Mouse (Mus musculus): ENCODE data around the gene Ppm1l.

Gene Ppm1l

DNA sequence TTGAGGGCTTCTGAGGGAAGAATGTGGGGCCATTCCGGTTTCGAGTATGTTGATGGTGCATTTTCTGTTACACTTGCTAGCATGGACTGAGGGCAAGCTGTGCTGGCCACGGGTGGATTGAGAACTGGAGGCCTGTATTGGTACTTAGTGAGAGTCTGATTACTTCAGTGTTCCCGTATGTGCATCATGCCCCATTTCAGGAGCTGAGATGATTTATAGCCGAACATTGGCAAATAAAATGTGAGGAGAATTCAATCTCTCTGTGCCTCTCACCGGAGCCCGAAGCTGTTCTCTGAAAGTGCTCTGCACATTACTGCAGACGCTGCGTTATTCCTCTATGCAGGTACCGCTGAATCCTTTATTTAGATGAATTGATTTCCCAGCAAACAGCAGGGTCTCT lies 116.9 kb downstream of the Ppm1l start:
- no peak for DNase-seq (ENCODE audit: low read depth, low spot score)

DNA sequence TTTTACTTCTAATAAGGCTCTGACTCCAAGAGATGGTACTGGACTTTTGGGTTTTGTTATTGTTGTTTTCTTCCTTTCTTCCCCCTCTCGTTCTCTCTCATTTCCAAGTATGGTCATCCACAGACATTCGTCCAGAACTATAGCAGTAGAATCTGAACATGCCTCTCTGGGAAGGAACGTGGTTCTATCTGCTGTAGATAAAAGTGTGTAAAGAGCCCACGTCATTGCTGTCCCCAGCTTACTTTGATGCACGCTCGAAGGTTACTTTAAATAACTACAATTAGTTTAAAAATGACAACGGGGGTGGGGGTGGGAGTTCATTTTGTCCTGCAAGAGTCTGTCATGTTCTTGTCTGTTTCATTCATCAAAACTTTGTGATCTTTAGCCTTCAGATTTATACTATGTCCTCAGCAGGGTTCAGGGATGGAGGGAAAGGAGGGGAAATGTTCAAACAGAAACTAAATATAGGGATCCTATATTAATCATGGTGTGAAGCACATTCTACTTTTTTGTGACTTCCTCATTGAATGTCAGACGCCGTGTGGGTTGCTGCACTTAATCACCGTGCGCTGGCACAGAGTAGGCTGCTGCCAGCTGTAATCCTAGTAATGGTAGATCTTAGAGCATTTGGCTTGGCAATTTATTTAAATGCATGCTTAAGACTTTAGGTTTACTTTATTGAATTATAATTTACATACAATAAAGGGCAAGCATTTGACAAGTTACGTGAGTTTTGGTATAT lies 122.3 kb downstream of the Ppm1l start:
- no peak for DNase-seq (ENCODE audit: low read depth, low spot score)

DNA sequence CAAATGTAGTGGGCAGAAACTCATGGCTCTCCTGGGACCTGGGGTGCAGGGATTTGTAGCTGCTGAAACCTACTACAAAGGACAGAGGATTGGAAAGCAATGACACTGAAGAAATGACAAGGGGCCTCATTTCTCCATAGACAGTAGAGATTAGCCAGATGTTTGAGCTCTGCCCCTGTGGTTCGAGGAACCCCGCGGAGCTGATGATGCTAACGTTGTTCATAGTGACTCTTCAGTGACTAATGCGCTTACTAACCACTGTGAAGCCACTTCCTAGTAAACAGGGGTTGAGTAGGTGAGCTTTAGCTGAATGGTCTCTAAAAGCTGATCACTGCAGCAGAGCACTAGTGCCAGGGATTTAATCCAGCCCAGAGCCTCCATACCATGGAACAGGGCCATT lies 124.1 kb downstream of the Ppm1l start:
- DNase-seq (ENCODE audit: low read depth, low spot score): no peak

DNA sequence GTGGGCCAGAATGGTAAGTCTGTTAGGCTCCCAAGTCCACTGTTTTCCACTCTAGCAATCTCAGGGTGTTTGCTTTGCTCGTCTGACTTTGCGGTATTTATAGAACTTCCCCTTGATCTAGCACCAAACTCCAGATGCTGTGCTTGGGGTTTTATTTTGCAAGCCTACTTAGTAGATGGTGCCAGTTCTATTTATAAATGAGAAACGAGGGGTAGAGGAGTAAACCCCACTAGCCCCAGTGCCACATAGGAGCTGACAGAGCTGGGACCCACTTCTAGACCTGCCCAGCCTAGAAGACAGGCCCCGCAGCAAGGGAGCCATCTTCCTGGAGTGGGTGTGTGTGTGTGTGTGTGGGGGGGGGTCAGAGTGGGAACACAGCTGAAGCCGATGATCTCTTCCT lies 130.3 kb downstream of the Ppm1l start:
- no peak for DNase-seq (ENCODE audit: low read depth, low spot score)

DNA sequence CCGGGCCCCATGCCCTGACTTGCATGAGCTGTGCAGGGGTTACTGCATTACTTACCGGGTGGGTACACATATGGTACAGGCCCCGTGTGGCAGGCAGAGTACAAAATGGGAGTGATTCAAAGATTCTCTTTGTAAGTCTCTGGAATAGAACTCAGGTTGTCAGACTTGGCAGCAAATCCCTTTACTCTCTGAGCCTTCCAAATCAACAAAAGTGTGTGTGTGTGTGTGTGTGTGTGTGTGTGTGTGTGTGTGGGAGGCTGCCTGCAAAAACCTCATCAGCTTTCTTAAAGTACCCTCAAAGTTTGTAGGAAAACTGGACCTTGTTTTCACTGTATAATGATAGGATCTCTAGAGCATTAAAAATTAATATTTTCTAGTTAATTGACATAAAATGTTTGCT lies 132.4 kb downstream of the Ppm1l start:
- DNase-seq (ENCODE audit: low read depth, low spot score): no peak

DNA sequence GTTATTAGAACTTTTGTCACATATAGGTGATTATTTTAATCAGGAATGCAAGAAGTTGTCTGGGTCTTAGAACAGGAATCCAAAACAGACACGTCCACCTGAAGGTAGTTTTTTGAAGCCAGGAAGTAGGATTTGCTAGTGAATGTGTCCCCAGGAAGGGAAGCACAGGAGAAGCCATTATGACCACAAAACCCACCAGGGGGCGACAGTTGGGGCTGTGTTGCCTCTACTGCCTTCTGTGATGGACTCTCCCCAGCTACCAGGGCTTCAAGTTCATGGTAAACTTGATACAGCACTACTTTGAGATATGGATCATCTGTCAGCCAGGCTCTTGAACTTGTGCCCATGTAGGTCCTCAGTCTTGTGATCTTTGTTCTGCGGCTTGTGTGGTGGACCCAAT lies 137.7 kb downstream of the Ppm1l start:
- DNase-seq (ENCODE audit: low read depth, low spot score): peak; percentile 9

DNA sequence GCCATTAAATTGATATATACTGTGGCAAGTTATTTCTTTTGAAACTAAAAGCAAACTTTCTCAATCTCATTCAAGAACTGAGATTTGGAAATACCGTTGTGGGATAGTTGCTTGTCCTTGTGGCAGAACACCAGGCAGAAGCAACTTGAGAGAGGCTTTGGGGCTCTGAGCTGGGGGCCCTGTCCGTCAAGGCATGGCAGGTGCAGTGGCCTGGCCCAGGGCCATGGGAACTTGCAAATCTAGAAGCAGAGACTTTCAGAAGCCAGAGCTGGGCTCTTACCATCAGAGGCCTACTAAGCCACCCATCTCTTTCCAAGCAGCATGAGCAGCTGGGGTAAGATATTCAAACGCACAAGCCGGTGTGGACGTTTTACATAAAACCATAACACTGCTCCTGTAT lies 139.4 kb downstream of the Ppm1l start:
- no peak for DNase-seq (ENCODE audit: low read depth, low spot score)

DNA sequence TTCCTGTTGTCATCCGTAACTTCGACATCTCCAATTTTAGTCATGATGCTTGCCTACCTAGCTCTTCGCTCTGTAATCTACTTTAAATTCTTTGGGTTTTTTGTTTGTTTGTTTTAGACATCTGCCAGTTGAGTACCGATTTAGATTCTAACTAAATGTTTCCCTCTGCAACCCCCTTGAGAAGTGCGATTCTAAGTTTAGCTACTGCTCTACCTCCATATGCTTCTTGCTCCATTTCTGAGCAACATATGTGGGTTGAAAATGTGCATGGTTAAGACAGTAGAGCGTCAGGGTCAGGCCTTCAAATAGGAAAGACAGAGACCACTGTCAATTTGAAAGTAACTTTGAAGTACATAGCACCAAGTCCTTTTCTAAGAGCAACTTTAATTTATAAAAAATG lies 142.1 kb downstream of the Ppm1l start:
- no peak for DNase-seq (ENCODE audit: low read depth, low spot score)

DNA sequence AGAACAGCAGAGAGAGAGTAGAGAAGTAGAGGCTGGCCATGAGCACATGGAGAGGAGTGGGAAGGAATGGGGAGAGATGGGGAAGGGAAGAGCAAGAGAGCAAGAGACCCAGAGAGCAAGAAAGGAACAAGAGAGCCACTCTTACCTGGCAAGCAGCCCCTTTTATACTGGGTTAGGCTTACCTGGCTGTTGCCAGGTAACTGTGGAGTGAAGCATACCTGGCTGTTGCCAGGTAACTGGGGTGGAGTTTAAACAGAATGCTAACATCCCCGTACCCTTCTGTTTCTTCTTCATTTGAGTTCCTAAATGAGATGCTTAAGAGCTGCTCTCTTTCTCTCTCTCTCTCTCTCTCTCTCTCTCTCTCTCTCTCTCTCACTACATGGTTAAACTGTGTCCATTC lies 145.3 kb downstream of the Ppm1l start:
- DNase-seq (ENCODE audit: low read depth, low spot score): no peak

DNA sequence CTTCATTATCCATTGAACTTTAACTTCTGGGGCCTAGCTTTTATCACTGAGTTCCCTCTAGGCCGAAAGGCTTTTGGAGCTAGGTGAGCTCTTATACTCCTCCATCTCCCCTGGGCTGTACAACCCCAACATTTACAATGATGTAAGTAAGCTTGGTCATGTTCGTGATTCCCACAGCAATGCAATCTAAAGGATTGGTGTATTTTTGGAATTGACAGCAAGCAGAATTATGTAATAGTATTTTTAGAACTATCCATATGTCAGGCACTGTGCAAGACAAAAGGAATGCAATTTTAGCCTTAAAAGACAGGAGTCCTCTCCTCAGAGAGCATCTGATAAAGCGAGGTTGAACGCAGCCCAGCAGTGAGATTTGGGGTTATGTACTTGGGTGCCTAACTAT lies 149.1 kb downstream of the Ppm1l start:
- no peak for DNase-seq (ENCODE audit: low read depth, low spot score)

DNA sequence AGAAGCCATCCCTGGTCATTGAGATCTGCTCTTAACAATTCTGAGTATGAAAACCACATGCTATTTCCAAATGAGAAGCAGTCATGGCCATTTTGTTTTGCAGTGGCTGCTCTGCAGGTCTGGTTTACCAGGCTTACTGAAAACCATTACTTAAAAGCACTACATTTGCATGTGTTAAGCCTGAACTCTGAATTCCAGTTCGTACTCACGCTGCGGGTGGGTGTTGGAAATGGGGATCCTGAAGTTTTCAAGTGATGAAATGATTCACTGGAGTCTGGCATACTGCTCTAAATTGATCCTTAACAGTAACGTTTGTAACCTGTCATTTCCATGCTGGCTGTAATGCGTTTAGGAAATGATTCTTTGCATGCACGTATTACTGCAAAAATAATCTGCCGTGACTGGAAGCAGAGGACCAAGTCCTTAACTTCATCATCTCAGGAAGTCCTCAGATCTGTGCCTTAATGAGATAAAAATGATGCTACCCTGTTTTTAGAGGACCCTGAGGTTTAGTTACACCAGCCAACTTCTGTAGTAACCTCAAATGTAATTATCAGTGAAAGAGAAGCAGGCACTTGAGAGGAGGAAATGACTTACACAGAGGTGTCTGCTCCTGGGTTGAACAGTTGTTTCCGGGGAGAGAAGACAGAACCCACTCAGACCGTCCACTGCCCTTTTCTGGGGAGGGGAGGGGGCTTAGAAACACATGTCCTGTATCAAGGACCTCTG lies 151.8 kb downstream of the Ppm1l start:
- no peak for DNase-seq (ENCODE audit: low read depth, low spot score)

DNA sequence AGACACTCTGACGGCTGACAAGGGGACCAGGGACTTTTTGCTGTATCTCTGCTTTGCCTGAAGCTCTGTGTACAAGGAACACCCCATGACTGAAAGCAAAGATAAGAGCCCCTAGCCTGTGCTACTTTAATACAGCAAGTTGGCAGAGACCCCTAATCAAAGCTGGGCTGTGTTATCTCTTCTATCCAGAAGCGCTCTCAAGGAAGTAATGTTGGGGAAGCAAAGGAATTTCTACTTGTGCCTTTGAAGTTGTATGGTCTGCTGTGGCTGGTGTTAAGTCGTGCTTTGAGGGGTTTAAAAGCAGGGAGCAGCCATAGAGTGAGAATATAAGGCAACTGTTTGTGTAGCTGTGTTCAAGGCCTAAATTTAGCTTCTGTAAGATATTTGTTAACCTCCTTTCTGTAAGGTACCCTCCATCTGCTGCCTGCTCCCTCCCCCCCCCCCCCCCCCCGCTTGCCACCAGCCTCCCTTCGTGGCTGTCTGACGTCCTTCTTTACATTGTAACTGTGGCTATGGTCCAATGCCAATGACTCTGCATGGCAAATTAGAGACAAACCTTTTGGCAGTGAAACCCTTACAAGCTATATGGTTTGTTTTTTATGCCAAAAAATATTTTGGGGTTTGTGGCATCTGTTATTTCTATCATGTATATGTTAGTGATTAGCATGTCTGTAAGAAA lies 152.9 kb downstream of the Ppm1l start:
- no peak for DNase-seq (ENCODE audit: low read depth, low spot score)

DNA sequence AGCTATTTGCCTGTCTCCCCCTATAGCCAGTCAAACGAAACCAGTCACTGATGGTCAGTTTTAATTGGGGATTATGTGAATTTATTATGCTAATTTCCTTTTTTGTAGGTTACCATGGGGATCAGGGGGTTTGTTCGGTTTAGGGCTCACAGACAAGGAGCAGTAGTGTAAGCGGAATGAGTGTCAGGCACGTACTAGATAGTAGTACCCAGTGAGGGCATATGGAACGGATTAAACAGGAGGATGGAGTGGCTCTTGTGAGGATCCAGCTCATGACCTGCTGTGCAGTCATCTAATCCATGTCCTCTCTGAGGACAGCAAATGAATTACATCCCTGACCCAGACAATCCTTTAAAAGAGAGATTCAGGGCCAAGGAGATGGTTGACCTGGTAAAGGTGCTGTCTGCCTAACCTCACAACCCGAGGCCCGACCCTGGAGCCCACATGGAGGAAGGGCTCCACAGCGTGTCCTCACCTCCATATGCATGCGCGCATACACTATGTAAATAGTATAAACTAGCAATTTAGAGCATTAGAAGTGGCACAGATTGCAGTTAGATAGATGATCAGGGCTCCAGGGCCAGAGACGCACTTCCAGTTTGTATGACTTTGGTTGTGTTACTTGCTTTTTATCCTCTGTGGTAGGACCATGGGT lies 153.6 kb downstream of the Ppm1l start:
- DNase-seq (ENCODE audit: low read depth, low spot score): no peak

DNA sequence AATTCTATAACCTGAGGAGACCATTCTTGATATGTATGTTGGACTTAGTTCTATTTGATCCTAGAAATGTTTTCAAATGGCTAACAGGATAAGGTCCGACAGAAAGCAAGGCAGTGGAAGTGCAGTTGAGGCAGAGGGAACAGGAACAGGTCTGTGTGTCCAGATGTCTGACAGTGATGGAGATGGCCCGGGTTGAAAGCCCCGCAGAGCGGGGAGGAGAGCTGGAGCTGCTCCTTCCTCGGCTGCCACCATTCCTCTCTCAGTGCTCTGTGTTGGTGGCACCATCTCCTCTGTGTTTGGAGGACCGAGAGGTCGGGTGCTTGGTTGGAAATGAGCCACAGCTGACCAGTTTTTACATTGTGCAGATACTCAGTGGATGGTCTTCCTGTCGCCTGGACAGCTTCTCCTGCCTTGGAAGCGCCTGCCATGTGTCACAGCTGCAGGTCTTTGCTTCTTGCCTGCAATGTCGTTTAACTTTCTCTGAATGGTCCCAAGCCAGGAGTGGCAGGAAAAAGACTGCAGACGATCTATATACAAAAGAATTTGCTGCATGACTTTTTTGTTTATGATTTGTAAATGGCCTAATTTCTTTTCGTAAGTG lies 159.3 kb downstream of the Ppm1l start:
- DNase-seq (ENCODE audit: low read depth, low spot score): no peak

DNA sequence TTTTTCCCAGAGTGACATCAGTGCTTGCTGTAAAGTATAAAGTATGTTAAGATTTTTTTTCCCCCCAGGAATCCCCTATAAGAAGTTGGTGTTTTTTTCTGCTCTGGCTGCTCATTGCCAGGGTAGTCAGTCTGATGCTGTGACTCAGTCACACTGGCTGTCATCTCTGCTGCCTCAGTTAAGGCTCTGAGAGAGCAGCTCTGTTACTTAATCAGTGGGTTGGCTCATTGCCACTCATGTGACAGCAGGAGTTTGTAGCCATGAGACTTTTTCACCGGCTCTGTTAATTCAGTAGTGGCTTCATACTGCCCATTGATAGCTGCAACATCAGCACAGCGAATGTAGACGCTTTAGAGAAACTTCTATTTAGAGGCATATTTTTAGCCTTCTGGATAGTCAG lies 163.3 kb downstream of the Ppm1l start:
- DNase-seq (ENCODE audit: low read depth, low spot score): no peak

DNA sequence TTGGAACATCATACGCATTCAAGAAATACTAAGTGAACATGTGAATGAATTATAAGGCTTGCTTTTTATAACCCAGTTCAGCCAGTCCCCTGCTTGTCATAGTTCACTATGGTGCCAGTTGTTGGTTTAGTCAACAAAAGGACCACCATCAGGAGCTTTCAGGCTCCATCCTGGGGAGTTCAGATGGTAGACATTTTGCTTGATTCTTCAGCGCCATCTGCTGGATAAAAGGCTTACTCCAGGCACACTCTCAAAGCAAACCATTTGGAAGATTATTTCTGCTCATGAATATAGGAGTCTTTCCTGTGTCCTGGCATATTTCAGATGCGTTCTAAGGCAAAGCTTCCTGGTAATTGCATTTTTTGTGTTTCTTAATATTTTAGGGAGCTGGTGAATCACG lies 165.2 kb downstream of the Ppm1l start:
- peak; percentile 57 for DNase-seq (ENCODE audit: low read depth, low spot score)

DNA sequence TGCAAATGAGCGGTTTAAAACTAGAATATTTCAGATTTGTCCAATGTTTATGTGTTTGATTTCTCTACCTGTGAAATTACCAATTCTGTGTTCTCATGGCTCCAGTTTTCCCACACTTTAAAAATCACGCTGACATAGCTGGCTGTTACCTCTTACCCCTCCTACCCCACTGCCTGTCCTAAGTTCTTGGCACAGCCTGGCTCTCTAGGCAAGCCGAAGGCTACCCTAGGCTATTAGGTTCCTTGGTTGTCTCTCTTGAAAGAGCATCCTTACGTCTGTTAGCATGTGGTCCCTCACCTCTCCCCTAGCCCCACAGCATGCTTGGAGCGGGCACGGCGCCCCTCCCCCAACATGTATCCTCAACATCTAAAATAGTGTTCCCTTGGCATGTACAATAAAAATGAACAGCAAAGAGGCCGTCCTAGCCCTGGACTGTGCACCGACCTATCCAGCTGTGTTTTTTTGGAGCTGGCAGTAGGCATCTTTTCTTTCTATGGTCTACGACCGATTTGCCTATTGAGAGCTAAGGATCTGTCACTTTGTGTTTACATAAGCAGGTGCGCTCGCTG lies 167.4 kb downstream of the Ppm1l start:
- no peak for DNase-seq (ENCODE audit: low read depth, low spot score)

DNA sequence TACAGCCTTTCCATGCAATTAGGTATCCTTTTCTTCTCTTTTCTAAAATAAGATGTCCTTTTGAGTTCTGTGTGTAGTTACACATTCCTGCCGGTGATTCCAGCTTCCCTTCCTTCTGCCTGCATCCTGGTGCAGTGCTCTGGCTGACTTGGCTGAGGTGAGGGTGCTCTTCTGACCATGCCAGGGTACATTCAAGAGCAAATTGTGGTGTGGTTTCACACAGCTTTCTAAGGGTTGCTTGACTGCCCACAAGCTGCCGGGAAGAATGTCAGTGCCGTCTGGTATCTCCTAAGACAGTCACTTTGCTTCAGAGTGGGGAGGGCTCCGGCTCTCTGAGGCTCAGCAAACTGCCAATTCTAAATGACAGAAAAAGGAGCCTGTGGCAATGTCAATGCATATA lies 167.9 kb downstream of the Ppm1l start:
- DNase-seq (ENCODE audit: low read depth, low spot score): no peak

DNA sequence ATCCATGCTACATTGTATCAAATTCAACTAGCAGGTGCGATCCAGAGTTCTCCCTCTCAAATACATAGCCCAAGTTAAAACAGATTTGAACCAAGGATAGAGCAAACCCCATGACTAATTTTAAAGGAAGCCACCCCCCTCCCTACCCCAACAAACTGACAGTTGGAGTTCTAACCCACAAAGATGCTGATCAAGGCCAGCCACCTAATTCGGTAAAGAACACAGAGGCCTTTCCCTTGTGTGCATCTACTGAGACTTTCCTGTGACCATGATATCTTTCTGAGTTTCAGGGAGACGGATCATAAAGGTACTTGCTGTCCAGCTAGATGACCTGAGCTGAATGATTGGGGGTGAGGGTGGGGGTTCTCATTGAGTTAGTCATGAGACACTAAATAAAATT lies 168.7 kb downstream of the Ppm1l start:
- no peak for DNase-seq (ENCODE audit: low read depth, low spot score)

DNA sequence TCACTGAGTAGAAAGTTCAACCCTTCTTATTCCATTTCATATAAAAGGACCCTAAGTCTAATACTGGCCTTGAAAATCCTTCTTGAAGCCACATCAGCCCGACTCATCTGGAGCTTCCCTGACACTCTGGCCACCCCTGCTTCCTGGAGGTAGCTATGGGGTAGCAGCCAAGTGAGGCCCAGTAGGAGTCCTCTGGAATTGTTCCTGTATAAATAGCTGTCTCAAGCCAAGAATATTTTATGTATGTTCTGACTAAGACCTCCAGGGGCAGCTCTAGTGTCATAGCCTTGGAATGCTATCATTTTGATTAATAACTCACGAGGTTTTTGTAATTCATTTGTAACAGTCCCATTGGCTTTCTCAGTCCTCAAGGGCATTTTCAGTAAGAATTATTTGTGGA lies 169.1 kb downstream of the Ppm1l start:
- DNase-seq (ENCODE audit: low read depth, low spot score): no peak

DNA sequence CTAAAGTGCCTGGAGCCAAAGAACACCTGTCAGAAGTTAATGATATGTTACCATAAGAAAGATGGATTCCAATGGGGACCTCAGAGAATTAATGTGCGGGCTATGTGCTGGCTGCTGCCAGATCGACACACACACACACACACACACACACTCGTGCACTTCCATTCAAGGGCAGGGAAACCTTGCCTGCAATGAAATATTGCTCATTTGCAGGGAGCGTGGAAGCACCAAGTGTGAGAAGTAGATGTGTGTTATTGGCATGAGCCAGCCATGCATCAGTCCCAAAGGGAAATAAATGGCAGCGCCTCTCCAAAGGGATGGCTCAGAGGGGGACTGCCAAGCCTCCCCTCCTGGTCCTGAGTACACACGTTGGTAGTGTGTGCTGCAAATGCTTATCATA lies 170.8 kb downstream of the Ppm1l start:
- no peak for DNase-seq (ENCODE audit: low read depth, low spot score)

DNA sequence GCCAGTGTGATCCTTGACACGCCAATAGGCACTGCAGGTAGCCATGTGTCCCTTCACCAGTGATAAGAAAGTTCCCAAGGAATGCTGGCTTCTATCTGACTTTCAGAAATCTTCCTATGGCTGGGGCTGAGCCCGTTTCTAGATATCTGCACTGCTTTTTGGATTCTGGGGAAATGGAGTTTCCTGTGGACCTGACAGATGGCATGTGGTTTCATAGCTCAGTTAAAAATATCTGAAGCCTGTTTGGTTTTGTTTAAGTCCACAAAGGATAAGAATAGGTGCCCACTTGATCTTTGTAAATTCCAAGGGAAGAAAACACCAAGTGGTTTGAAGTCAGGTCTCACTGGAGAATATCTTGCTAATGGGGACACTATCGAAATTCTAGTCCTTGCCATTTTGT lies 173.0 kb downstream of the Ppm1l start:
- DNase-seq (ENCODE audit: low read depth, low spot score): no peak

Measured in ES-CJ7 (cell line).